Mouse (Mus musculus) cerebellum, adult 2 months (tissue): Measurements from ENCODE around the gene Msh4. TPM values are rescaled to one million over a fixed set of nuclear protein-coding genes. Genes with fewer than 3 reads are reported as not detected.
A peak's percentile ranks its signal among the peaks of the same experiment; 100 is the strongest.
"Not testable (repeated sequence)": the region's sequence is repeated elsewhere in the genome, so short reads cannot be mapped to it uniquely, and the experiment has no call there.

ENCODE experiments used
- DNase-seq, 2 experiments: peaks; one replicate each; pipeline ENCODE4 v3.0.0; 2021
- H3K27ac ChIP-seq: fragments of 200-500 bp; 2 replicates; pipeline ENCODE4 v1.5.1; 2012; ENCODE audit warnings: low read length, control low read depth, inconsistent platforms; ENCODE audit not compliant: insufficient read depth
- H3K27me3 ChIP-seq: fragments of 200-500 bp; 2 replicates; pipeline ENCODE4 v1.6.1; 2012; ENCODE audit warnings: inconsistent platforms, mild to moderate bottlenecking, low read length, moderate library complexity; ENCODE audit not compliant: control insufficient read depth, insufficient read depth
- H3K4me1 ChIP-seq: fragments of 200-500 bp; 2 replicates; pipeline ENCODE4 v1.6.1; 2011; ENCODE audit warnings: low read length; ENCODE audit not compliant: control insufficient read depth, insufficient read depth
- H3K4me3 ChIP-seq: fragments of 200-500 bp; replicated peaks from 2 replicates; pipeline ENCODE3; 2011; ENCODE audit warnings: mild to moderate bottlenecking, low read depth, low read length, control low read depth; ENCODE audit not compliant: insufficient read depth
- CTCF ChIP-seq: fragments of 200-500 bp; IDR thresholded peaks from 2 replicates; pipeline ENCODE4 v1.5.1; 2011; ENCODE audit warnings: low read depth, mild to moderate bottlenecking, control low read depth, low read length, moderate library complexity, borderline replicate concordance; ENCODE audit not compliant: insufficient read depth
- POLR2A ChIP-seq: fragments of 200-500 bp; IDR thresholded peaks from 2 replicates; pipeline ENCODE4 v1.6.1; 2011; ENCODE audit warnings: low read length, control low read depth, borderline replicate concordance; ENCODE audit not compliant: insufficient read depth
- WGBS: fragments of 180-500 bp; shearing (Covaris S2); methylation state at CpG from one replicate; pipeline ENCODE4 v1.1.7; 2018; 5-methylcytosine and 5-hydroxymethylcytosine counted together
- polyA plus RNA-seq: library from polyadenylated mRNA; depleted of rRNA; stranded (reverse); fragments of >200 nt; gene quantifications from 2 replicates; pipeline ENCODE4 v1.2.3, GENCODE M21; 2012

Msh4 gene
- polyA plus RNA-seq, 1 experiment = 0.11 TPM

- no peak for DNase-seq
- H3K27me3 ChIP-seq = no peaks in the 10 kb centered on the region
- H3K4me3 ChIP-seq = no peak overlapping the region
- no peak overlapping the region for H3K27ac ChIP-seq
- TF ChIP-seq CTCF (peak; percentile 9; the same call in 1 of the 2 replicates), POLR2A (no peak)
- H3K4me1 ChIP-seq = no peaks in the 10 kb centered on the region
Measured at GRCm38 (mm10) chr3:153886296-153886695, 19.6 kb downstream of the Msh4 start.

DNA sequence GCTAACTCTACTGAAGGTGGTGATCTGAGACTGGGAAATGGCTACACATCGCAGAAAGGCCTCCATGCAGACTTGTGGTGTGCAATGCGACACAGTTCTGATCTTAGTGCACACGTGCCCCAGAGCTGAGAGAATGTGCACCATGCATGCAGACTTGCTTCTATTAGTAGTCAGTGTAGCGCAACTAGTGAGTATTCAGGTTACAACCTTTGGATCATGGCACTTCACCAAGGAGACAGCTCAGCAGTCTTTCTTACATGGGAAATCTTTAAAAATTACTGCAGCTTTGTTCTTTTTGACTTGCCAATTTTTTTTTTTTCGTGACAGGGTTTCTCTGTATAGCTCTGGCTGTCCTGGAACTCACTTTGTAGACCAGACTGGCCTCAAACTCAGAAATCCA is 34.5 kb downstream of the Msh4 start:
- Histone ChIP-seq H3K4me1 (no peaks in the 10 kb centered on the region), H3K27me3 (no peaks in the 10 kb centered on the region), H3K27ac (no peak overlapping the region), H3K4me3 (no peak overlapping the region)
- no peak for DNase-seq
- TF ChIP-seq CTCF = no peak
- 81% methylated on average over 5 of the region's 5 CpGs for WGBS

DNA sequence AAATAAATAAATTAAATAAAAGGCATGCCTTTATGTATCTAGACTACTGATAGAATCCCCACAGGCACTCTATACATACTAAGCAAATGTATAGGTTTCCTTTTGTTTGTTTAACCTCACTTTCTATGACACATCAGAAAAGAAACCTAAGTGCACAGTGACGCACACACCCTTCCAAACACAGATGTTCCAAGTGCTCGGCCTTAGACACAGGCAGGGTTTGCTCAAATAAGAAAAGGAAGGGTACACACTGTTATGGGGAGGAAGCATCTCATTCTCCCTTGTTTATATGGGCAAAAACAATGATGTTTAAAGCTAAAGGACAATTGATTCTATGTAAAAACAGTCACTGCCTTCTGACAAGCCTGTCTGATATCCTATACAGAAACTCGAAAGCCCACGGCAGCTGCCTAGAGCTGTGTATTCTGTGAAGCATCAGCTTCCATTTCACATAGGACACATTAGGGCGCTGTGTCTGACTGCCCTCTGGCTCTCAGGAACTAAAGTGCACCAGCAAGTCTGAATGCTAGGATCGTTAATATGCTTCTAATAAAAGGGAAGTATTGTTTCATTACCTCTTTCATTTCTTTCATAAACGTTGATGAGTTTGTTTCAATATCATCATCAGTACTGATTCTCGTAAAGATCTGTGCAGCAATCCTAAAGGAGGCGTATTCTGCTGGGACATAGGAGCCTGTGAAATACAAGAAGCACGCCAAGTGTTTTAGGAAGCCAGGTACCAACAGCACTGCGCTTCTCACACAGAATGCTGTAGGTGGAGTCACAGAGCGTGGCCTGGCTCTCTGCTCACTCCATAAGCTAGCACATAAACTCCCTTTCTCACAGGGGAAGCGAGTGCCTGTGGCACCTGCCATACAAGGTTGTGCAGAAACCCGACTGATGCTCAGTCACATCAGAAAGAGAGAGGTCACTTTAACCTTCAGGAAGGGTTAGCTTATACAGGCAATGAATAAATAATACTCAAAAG is 38.5 kb downstream of the Msh4 start:
- Histone ChIP-seq H3K27ac (no peak overlapping the region), H3K4me3 (no peak overlapping the region), H3K4me1 (no peaks in the 10 kb centered on the region), H3K27me3 (no peaks in the 10 kb centered on the region)
- TF ChIP-seq POLR2A (no peak), CTCF (peak; percentile 51; the same call in 1 of the 2 replicates)
- no peak for DNase-seq
- 66% methylated on average over 14 of the region's 14 CpGs for WGBS

- H3K4me3 ChIP-seq = no peak overlapping the region
- H3K27ac ChIP-seq = no peak overlapping the region
- no peak for TF ChIP-seq POLR2A
- no peak for TF ChIP-seq CTCF
- H3K27me3 ChIP-seq = no peaks in the 10 kb centered on the region
- H3K4me1 ChIP-seq = no peaks in the 10 kb centered on the region
- 90% methylated on average over 4 of the region's 4 CpGs for WGBS
- DNase-seq = no peak
Measured at GRCm38 (mm10) chr3:153864636-153865429, 41.1 kb downstream of the Msh4 start.

DNA sequence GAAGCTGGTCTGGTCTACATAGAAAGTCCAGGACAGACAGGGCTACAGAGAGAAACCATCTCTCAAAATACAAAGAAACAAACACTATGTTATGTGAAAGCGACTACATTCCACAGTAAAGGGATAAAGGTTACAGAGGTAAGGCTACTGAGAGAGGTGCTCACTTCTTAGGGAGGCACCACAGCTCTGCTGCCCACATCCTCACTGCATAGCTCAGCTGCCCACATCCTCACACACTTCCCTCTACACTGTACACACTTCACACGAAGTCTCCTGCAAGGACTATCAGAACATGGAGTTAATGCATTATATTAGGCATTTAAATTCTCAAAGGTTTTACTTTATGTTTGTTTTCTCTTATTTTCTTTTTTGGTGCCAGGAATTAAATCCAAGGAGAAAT is 42.1 kb downstream of the Msh4 start:
- DNase-seq = no peak
- Histone ChIP-seq H3K4me1 (no peaks in the 10 kb centered on the region), H3K4me3 (no peak overlapping the region), H3K27ac (no peak overlapping the region), H3K27me3 (no peaks in the 10 kb centered on the region)
- WGBS = 84% methylated on average over 2 of the region's 2 CpGs
- TF ChIP-seq POLR2A (no peak), CTCF (no peak)

GRCm38 (mm10) chr3:153860392-153860791 is 45.5 kb downstream of the Msh4 start:
- H3K4me3 ChIP-seq, H3K27me3 ChIP-seq, DNase-seq, H3K4me1 ChIP-seq, H3K27ac ChIP-seq: not testable (repeated sequence)
- 91% methylated on average over 8 of the region's 8 CpGs for WGBS

DNA sequence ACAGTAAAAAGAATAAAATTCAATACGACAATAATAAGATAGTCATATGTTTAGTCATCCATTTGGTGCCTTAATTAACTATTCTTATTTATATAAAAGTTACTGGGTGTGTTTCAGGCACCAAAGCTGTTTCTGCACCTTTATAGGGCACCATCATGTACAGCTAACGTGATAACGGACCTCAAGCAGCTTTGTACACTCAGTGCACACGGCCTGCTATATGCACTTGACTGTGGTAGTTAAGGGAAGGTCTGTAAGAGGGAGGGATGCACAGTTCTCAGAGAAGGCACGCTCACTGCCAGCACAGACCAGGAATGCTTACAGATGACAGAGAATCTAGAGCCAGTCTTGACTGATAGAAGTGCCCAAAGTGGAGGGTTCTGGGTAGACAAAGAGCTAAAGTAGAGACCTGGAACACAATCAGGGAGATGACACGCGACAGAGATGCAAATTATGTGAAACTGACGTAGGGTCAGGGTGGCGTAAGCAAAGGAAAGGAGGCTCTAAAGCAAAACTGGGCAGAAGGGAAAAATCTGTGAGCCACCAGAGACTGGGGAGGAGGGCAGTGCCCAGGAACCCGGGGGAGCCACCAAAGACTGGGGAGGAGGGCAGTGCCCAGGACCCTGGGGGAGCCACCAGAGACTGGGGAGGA is 47.5 kb downstream of the Msh4 start:
- H3K4me1 ChIP-seq = no peaks in the 10 kb centered on the region
- TF ChIP-seq CTCF = no peak
- no peak for TF ChIP-seq POLR2A

More for the DNA sequence above, 47.5 kb downstream of the Msh4 start:
- Histone ChIP-seq H3K4me3 (no peak overlapping the region), H3K27ac (no peak overlapping the region), H3K27me3 (no peaks in the 10 kb centered on the region)
- no peak for DNase-seq
- WGBS = 84% methylated on average over 10 of the region's 10 CpGs
